Mouse (Mus musculus) embryonic facial prominence, embryonic 15.5 days (tissue): ENCODE results near the gene Acer1. TPM values are rescaled to one million over a fixed set of nuclear protein-coding genes. Genes with fewer than 3 reads are reported as not detected.

ENCODE experiments used
- ATAC-seq: fragments of 200-750 bp; cut with Nextera tagmentation; 2 replicates; pipeline ENCODE4 v1.8.0; 2017; ENCODE audit warnings: low read depth, moderate TSS enrichment; ENCODE audit not compliant: insufficient number of reproducible peaks, low FRiP score, low TSS enrichment
- H3K27ac ChIP-seq: fragments of 300-500 bp; sonication (generic); replicated peaks from 2 replicates; pipeline ENCODE4 v1.5.1; 2015; ENCODE audit warnings: mild to moderate bottlenecking, inconsistent platforms
- H3K27me3 ChIP-seq: fragments of 300-500 bp; sonication (generic); 2 replicates; pipeline ENCODE4 v1.6.1; 2015; ENCODE audit warnings: inconsistent platforms
- H3K36me3 ChIP-seq: fragments of 300-500 bp; sonication (generic); 2 replicates; pipeline ENCODE4 v1.6.1; 2015; ENCODE audit warnings: mild to moderate bottlenecking, inconsistent platforms
- H3K4me1 ChIP-seq: fragments of 300-500 bp; sonication (generic); 2 replicates; pipeline ENCODE4 v1.6.1; 2015; ENCODE audit warnings: inconsistent platforms
- H3K4me2 ChIP-seq: fragments of 300-500 bp; sonication (generic); replicated peaks from 2 replicates; pipeline ENCODE4 v1.6.1; 2015; ENCODE audit warnings: mild to moderate bottlenecking, inconsistent platforms
- H3K4me3 ChIP-seq: fragments of 300-500 bp; sonication (generic); replicated peaks from 2 replicates; pipeline ENCODE4 v1.5.1; 2015; ENCODE audit warnings: mild to moderate bottlenecking, inconsistent platforms
- H3K9ac ChIP-seq: fragments of 300-500 bp; sonication (generic); 2 replicates; pipeline ENCODE4 v1.6.1; 2015; ENCODE audit warnings: inconsistent platforms
- H3K9me3 ChIP-seq: fragments of 300-500 bp; sonication (generic); replicated peaks from 2 replicates; pipeline ENCODE4 v1.6.1; 2016; ENCODE audit warnings: inconsistent platforms
- WGBS: fragments of 180-500 bp; shearing (Covaris S2); methylation state at CpG from one replicate; pipeline ENCODE4 v1.1.7; 2015; 5-methylcytosine and 5-hydroxymethylcytosine counted together
- polyA plus RNA-seq: library from polyadenylated mRNA; unstranded; fragments of >200 nt; fragmentation: Nextera tagmentation; extraction: Ambion mirVana; gene quantifications from 2 replicates; pipeline ENCODE4 v1.2.1, GENCODE M21; 2015

Gene Acer1
- polyA plus RNA-seq, 1 experiment from 2014 or later, result 10.4 TPM

DNA sequence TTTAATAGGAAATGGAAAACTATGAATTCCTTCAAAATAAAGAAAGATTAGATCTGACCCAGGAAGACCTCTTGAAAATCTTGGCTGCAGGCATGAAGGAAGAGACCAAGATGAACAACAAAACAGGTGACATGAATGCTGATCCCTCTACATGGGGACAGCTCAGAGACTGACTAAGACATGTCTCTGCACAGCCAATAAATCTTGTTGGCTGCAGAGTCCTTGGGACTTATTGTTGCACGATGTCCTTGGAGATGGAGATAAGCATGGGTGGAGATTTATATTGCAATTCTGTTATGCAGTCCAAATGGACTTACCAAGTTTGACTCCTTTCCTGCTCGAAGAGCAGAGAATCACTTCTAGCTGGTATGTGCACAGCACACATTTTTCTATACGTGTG, 12.6 kb downstream of the Acer1 start:
- 55% methylated on average over 3 of the region's 3 CpGs for WGBS

DNA sequence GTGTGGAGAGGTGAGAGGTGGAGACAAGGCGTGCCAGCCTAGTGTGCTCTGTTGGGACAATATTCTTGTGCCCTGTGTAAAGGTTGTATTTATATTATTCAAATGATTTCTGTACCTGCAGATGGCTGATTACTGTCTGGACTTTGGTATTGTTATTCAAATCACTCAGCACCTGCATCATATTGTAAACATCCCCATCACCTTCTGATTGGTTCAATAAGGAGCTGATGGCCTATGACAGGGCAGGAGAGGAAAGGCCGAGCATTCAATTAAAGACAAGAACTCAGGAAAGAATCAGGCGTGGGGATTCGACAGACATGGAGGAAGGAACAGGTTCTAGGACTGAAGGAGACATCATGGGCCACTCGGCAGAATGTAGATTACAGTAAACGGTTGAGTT, 18.3 kb downstream of the Acer1 start:
- Histone ChIP-seq H3K36me3 (no peaks in the 10 kb centered on the region), H3K4me1 (no peaks in the 10 kb centered on the region), H3K4me3 (no peak overlapping the region), H3K4me2 (no peak overlapping the region), H3K9ac (no peak overlapping the region), H3K9me3 (no peaks in the 10 kb centered on the region), H3K27me3 (no peaks in the 10 kb centered on the region), H3K27ac (no peak overlapping the region)
- 76% methylated on average over 6 of the region's 6 CpGs for whole genome bisulfite sequencing
- ATAC-seq, result no peak

More for the DNA sequence above, 12.6 kb downstream of the Acer1 start:
- Histone ChIP-seq H3K36me3 (no peaks in the 10 kb centered on the region), H3K4me2 (no peak overlapping the region), H3K27ac (no peak overlapping the region), H3K9me3 (no peaks in the 10 kb centered on the region), H3K9ac (no peak overlapping the region), H3K27me3 (no peaks in the 10 kb centered on the region), H3K4me1 (no peaks in the 10 kb centered on the region), H3K4me3 (no peak overlapping the region)
- ATAC-seq, result no peak

DNA sequence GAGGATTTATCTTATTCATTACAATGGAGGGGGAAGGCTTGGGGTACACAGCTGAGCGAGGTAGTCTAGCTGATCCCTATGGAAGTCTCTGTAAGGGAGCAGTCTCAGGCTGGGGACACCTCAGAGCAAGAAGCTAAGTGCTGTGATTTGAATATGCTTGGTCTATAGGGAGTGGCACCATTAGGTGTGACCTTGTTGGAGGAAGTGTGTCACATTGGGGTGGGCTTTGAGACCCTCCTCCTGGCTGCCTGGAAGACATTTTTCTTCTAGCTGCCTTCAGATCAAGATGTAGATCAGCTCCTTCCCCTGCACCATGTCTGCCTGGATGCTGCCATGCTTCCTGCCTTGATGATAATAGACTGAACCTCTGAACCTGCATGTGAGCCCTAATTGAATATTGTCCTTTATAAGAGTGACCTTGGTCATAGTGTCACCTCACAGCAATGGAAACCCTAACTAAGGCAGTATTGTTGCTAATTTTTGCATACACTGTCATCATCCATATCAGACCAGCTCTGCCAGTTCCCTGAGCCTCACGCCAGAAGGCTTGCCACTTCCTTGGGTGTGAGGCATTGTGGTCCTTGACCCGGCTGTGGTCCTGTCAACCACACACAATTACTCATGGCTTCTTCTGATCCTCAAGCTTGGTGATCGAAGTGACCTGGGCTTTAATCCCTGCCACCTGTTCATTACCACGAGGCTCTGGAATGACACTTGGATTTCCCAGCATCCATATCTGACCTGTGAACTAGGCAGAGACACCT, 19.1 kb downstream of the Acer1 start:
- Histone ChIP-seq H3K27ac (no peak overlapping the region), H3K9ac (no peak overlapping the region), H3K4me3 (no peak overlapping the region), H3K36me3 (no peaks in the 10 kb centered on the region), H3K9me3 (no peaks in the 10 kb centered on the region), H3K4me1 (no peaks in the 10 kb centered on the region), H3K27me3 (no peaks in the 10 kb centered on the region), H3K4me2 (no peak overlapping the region)
- no peak for ATAC-seq
- WGBS, result 75% methylated on average over 5 of the region's 5 CpGs

DNA sequence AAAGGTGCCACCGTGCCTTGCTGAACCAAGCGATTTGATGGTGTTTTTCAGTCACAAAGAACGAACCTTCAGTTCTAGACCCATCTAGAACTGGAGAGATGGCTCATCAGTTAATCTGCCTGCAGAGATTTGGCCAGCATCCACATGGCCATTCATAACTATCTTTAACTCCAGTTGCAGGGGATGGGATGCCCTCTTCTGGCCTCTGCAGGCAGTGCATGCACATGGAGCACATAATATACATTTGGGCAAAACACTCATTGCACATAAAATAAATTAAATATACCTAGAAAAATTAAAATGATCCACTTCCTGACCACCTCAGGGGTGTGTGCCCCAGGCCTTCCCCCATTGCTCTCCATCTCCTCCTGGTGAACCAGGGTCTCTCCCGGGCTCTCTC, 20.0 kb downstream of the Acer1 start:
- H3K4me2 ChIP-seq, result no peak overlapping the region
- no peaks in the 10 kb centered on the region for H3K36me3 ChIP-seq
- WGBS, result 89% methylated on average over 4 of the region's 4 CpGs
- H3K27me3 ChIP-seq, result no peaks in the 10 kb centered on the region
- no peak overlapping the region for H3K4me3 ChIP-seq
- no peak for ATAC-seq
- H3K4me1 ChIP-seq, result no peaks in the 10 kb centered on the region
- no peaks in the 10 kb centered on the region for H3K9me3 ChIP-seq
- H3K27ac ChIP-seq, result no peak overlapping the region
- no peak overlapping the region for H3K9ac ChIP-seq

DNA sequence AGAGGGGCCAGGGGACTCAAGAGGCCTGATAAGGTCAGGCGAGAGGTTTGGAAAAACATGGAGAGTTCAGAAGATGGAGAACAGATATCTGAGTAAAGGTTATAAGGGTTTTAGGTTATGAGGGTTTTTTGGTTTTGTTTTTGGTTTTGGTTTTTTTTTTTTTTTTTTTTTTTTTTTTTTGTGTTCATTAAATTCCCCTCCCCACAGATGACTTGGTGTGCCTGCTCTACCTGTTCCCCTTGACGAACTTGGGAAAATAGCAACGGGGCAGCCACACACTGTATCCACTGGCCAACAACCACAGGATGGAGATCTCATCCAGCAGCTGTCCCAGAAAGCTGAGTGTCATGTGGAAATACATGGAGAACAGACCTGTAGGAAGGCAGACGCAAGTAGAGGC, 23.3 kb downstream of the Acer1 start:
- H3K36me3 ChIP-seq, result no peaks in the 10 kb centered on the region
- H3K4me2 ChIP-seq, result no peak overlapping the region
- H3K27me3 ChIP-seq, result no peaks in the 10 kb centered on the region
- no peak overlapping the region for H3K27ac ChIP-seq
- no peaks in the 10 kb centered on the region for H3K9me3 ChIP-seq
- no peak overlapping the region for H3K4me3 ChIP-seq
- WGBS, result 68% methylated on average over 4 of the region's 4 CpGs
- no peak overlapping the region for H3K9ac ChIP-seq
- ATAC-seq, result no peak
- H3K4me1 ChIP-seq, result no peaks in the 10 kb centered on the region

DNA sequence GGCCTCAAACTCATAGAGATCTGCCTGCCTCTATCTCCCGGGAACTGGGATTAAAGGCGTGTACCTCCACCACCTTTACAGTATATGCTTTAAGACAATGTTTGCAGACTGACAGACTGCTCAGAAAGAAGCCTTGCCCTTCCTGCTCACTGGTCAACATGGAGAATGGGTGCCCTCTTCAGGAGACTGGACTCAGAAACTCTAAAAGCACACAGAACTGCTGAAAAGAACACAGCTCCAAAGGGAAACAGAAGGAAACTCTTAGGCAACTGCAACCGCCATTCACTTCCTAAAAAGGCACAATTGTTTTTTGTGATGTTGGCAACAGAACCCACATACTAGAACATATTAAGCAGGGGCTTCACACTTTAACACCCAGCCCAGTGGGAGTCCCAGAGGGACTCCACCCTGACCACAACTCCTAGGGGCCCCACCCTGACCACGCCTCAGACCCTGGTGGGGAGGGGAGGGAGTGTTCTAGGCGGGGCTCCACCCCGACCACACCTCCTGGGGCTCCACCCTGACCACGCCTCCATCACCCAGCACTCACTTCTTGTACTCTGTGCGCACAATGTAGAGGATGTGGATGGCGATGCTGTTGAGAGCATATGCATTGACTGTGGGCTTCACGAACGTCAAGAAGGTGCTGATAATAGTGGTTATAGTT, 24.0 kb downstream of the Acer1 start:
- Histone ChIP-seq H3K27ac (no peak overlapping the region), H3K36me3 (no peaks in the 10 kb centered on the region), H3K9me3 (no peaks in the 10 kb centered on the region), H3K4me3 (no peak overlapping the region), H3K4me2 (no peak overlapping the region), H3K9ac (no peak overlapping the region), H3K4me1 (no peaks in the 10 kb centered on the region), H3K27me3 (no peaks in the 10 kb centered on the region)
- 32% methylated on average over 11 of the region's 11 CpGs for WGBS
- ATAC-seq, result peak; percentile 48; the same call in 1 of the 2 replicates

DNA sequence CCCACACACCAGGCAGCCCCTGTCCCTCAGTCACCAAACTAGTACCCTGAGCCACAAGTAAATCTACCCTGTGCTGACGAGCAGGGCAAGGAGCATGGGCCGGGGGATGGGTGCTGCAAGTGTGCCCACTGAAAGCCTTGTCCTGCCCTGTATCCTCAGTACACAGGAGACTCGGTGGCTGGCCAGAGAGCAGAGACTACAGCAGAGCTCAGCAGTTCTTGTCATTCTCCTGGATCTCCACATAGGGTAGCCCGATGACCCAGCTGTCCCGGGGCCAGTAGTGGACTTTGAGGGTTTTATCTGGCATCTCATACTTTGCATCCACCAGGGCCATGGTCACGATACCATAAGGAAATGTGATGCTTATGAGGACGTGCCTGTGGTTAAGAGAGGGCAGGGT, 27.1 kb downstream of the Acer1 start:
- 74% methylated on average over 7 of the region's 7 CpGs for WGBS
- no peak overlapping the region for H3K4me3 ChIP-seq
- no peak overlapping the region for H3K4me2 ChIP-seq
- no peak overlapping the region for H3K9ac ChIP-seq
- no peaks in the 10 kb centered on the region for H3K9me3 ChIP-seq
- H3K4me1 ChIP-seq, result no peaks in the 10 kb centered on the region
- no peak for ATAC-seq
- no peak overlapping the region for H3K27ac ChIP-seq
- H3K27me3 ChIP-seq, result no peaks in the 10 kb centered on the region
- no peaks in the 10 kb centered on the region for H3K36me3 ChIP-seq

DNA sequence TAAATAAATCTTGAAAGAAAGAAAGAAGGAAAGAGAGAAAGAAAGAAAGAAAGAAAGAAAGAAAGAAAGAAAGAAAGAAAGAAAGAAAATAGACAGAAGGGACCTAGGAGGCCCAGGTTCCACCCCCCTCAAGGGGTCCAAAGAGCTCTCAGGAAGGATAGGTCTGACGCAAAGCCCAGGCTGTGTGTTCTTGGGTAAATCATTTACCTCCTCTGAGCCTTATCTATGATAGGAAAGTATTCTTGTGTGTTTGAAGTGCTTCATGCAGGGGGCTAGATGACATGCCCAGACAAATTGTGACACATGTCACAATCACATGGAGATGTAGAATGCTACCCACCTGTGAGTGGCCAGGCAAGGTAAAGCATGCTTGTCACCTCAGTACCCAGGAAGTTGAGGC, 29.3 kb downstream of the Acer1 start:
- Histone ChIP-seq H3K27me3 (no peaks in the 10 kb centered on the region), H3K9ac (no peak overlapping the region), H3K4me1 (no peaks in the 10 kb centered on the region), H3K9me3 (no peaks in the 10 kb centered on the region), H3K36me3 (no peaks in the 10 kb centered on the region), H3K27ac (no peak overlapping the region), H3K4me2 (no peak overlapping the region), H3K4me3 (no peak overlapping the region)
- WGBS, result 87% methylated on average over 1 of the region's 1 CpGs
- no peak for ATAC-seq

DNA sequence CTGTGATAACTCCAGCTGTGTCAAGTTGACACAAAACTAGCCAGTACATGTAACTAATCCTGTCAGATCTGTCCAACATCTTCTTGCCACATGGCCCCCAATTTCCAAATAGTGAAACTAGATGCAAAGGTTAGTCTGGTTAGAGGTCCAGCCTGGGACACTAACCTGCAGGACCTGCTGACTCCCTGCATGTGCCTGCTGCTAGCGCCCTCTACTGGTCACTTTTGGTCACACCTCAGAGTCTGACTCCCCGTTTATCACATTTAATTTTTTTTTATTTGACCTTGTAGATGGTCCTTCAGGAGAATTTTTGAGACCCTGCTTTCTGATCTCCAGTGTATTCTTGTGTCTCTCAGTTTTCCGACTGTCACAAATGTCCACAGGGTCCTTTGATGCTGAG, 31.0 kb downstream of the Acer1 start:
- no peaks in the 10 kb centered on the region for H3K36me3 ChIP-seq
- H3K9me3 ChIP-seq, result no peaks in the 10 kb centered on the region
- H3K4me1 ChIP-seq, result no peaks in the 10 kb centered on the region
- H3K4me2 ChIP-seq, result no peak overlapping the region
- 17% methylated on average over 3 of the region's 3 CpGs for whole genome bisulfite sequencing
- no peak overlapping the region for H3K4me3 ChIP-seq
- no peak overlapping the region for H3K27ac ChIP-seq
- H3K27me3 ChIP-seq, result no peaks in the 10 kb centered on the region
- no peak for ATAC-seq
- no peak overlapping the region for H3K9ac ChIP-seq

DNA sequence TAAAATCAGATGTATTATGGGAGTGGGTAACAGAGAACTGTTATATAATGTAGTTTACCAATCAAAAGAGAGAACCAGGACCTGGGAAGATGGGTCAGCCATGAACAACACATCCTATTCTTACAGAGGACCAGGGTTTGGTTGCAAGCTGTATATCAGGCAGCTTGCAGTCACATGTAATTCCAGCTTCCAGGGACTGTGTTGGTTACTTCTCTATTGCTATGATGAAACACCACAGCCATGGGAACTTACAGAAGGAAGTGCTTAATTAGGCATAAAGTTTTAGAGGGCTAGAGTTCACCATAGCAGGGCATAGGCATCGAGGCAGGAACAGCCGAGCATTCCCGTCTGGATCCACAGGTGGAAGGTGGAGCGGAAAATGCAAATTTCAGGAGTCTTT, 43.2 kb downstream of the Acer1 start:
- no peak for ATAC-seq
- H3K36me3 ChIP-seq, result no peaks in the 10 kb centered on the region
- H3K9ac ChIP-seq, result no peak overlapping the region
- H3K4me3 ChIP-seq, result no peak overlapping the region
- peaks cover 9% of the 10 kb centered on the region for H3K4me1 ChIP-seq
- H3K27ac ChIP-seq, result no peak overlapping the region
- H3K4me2 ChIP-seq, result no peak overlapping the region
- no peaks in the 10 kb centered on the region for H3K9me3 ChIP-seq
- H3K27me3 ChIP-seq, result no peaks in the 10 kb centered on the region
- WGBS, result 77% methylated on average over 4 of the region's 4 CpGs

DNA sequence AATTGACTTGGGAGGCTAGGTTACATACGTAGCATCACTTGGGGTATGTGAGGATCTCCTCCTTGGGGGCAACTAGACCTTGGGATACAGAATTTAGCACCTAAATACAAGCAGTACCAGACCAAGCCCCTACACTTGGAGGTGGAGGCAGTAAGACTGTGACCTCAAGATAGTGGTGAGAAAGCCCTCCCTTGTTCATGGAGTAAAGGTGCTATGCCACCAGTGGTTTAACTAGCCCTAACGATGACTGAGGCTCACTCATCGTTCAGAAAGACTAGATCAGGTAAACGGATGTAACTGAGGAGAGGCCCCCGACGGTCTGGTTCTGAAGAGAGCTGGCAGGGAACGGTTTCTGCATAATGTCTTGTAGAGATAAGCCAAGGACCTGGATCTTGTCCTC, 45.2 kb downstream of the Acer1 start:
- no peak overlapping the region for H3K27ac ChIP-seq
- H3K4me2 ChIP-seq, result no peak overlapping the region
- no peaks in the 10 kb centered on the region for H3K36me3 ChIP-seq
- H3K27me3 ChIP-seq, result no peaks in the 10 kb centered on the region
- no peak for ATAC-seq
- H3K4me1 ChIP-seq, result peaks cover 28% of the 10 kb centered on the region
- no peak overlapping the region for H3K4me3 ChIP-seq
- H3K9me3 ChIP-seq, result no peaks in the 10 kb centered on the region
- 91% methylated on average over 7 of the region's 7 CpGs for WGBS
- no peak overlapping the region for H3K9ac ChIP-seq
